Mouse (Mus musculus) frontal cortex, postnatal 10 days (tissue): ENCODE measurements around the gene Als2cr12.
"Not testable (repeated sequence)": the region's sequence is repeated elsewhere in the genome, so short reads cannot be mapped to it uniquely, and the experiment has no call there.

Experiments
- DNase-seq, 2 experiments: peaks; one replicate each; pipeline ENCODE4 v3.0.0; 2022; ENCODE audit warnings: low spot score in 2 of 2, mixed read lengths in 1 of 2

Als2cr12 gene

DNA sequence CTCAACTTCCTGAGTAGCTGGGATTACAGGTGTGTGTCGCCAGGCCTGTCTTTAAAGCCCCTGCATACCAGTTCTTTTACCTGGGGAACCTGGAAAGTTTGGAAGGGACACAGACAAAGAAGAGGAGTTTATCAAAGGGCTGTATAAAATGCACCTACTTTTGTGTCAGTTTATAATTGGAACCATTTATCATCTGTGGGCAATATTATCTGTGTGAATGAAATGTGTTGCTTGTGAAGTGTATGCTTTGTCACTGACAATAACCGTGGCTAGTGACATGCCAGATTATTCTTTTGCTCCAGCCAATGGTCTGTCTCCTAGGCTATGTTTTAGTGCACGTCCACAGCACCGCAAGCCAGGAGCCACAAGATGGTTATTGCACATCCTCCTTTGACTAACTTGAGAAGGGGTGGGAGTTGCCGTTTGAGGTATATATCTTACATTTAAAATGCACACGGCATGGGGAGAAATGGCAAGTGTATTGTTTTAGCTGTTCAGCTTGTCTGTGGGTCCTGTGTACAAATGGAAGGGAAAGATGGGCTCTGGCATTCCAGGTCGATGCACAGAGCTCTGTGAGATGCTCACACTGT lies 23.7 kb upstream of the Als2cr12 start:
- no peak for DNase-seq

DNA sequence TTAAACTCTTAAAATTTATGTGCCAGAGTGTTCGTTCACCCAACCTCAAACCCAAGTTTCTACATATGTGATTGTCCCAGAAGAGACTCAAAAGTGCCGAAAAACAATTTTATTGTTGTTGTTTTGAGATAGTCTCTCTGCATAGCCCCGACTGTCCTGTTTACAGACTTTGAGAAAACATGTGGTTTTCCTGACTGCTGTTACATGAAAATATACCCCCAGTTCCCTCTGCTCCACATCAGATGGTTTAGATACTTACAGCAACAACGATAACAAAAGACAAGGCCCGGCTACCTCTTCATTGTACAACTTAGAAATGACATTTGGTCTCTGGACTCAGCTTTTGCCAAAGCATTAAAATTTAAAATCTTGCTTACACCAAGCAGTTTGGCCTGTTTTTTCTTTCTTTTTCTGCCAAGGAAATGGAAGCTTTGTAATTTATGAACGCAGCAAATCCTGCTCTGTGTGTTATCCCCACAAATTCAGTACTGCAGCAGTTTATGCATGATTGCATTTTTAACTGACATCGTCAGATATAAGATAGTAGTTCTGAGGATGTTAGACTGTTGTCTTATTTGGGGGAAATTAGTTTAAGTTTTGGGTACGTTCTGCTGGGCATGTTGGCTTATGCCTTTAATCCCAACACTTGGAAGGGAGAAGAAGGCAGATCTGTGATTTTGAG lies 21.9 kb upstream of the Als2cr12 start:
- no peak for DNase-seq

DNA sequence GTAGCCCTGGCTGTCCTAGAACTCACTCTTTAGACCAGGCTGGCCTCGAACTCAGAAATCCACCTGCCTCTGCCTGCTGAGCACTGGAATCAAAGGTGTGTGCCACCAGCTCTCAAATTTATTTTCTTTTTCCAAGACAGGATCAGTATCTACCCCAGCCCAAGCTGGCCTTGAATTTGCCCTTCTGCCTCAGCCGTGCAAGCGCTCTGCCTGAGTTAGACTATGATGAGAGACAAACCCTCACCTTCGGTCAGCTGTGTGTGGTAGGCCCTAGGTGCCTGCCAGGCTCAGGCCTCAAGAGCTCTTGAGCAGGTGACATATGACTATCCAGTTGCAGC lies 21.1 kb upstream of the Als2cr12 start:
- no peak for DNase-seq

DNA sequence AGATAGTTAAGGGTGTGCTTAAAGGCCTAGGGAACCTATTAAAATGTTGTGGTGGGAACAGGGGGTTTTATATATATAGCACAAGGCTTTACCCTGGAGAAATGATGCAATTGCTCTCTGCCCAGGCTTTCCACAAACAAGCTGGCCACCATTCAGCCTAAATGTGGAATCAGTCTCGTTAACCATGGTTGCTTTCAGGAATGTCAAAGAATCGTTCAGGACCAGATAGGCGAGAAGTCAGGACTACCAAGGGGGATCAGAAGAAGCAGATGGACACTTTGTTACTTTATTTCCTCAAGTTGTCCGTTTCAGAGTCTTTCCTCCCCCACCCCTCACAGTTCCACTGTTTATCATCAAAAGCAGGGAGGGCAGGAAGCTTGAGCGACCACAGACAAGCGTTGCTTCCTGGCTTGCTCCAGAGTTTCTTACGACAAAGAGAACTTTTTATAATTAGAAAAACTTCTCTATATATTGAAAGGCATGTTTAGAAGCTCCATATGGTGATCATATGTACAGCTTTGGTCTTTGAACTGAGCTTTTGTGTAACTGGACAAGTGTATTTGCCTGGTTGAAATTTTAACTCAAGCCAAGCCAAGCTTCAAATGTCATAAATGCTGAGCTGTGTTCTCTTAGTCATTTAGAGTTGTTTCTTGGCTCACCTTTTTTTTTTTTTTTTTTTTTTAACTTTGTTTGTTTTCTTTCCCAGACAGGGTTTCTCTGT lies 20.5 kb upstream of the Als2cr12 start:
- no peak for DNase-seq

DNA sequence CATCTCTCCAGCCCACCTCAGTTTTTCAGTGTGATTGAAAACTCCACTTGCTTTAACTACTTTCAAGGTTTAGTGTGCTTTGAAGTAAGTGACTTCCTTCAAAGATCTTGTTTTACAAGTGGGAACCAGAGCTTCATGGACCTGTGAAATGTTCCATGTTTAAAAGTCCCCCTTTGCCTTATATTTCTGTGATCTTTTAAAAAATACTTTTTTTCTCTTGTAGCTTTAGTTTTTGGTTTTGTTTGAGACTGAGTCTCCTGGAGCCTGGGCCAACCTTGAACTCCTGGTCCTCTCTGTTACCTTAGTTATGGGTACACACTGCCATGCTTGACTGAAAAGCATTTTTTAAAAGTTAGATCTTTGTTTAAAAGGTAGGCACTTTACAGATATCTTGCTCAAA lies 19.7 kb upstream of the Als2cr12 start:
- no peak for DNase-seq

DNA sequence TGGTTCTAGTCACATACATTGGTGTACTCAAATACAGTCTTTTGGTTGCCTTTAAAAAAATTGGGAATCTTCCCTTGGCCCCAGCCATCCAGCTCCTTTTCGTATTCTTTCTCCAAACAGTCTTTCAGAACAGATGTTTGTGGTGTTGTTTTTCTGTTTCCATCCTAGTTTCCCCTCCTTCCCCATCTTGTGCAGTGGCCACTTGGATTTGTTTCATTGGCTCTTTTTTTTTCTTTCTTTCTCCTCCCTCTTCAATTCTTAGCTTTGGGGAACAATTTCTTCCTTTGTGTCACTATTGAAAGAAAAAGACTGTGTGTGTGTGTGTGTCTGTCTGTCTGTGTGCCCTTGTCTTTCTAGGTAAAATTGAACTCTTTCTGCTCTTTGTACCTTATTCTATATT lies 18.6 kb upstream of the Als2cr12 start:
- DNase-seq, result no peak

DNA sequence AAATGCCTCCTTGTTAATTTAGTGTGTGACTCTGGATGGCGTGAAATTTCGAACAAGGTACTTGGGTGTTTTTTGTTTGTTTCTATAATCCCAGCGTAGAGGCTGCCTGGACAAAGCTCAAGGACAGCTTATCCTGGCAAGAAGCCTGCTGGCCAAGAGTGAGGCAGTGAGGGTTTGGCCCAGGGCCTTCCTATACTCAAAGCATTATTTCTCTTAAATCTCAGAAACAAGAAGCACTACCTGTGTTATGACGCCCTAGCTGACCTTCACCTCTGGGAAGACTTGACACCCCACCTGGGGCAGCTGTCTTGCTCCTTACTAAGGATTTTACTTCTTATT lies 18.1 kb upstream of the Als2cr12 start:
- no peak for DNase-seq

DNA sequence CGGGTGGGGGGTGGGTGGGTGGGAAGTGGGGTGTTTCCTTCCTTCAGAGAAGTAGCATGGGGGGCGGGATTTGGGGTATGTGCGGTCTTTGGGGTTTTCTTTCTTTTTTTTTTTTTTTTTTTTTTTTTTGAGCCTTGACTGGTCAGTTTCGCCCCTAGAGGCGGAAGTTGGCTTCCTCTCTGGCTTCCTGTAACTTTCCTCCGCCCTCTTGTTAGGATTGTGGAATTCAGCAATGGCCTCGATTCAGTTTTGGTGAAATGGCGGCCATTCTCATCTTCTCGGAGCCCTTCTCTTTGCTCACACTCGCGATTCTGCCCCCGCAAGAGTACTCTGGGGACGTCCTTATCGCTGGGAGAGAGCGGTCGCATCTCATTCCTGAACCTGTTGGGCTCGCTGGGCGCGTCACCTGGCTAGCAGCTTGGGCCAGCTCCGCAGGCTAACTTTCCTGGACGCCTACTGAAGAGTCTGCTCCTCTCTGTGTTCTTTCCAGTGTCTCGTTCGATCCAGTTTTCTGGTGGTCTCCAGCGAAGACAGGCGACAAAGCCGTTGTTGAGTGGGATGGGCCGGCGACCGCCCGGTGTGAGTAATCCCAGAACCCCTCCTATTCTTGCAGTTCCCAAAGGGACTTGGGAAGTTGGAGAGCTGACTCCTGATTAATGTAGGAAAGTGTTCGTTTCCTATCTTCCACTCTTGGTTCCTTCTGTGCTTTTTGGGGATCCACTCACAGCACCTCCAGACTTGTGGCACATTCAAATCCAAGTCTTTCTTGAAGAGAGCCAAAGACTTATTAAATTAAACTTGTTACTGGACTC lies 17.5 kb upstream of the Als2cr12 start:
- DNase-seq, result peak in 1 of 2 experiments; percentile 36

DNA sequence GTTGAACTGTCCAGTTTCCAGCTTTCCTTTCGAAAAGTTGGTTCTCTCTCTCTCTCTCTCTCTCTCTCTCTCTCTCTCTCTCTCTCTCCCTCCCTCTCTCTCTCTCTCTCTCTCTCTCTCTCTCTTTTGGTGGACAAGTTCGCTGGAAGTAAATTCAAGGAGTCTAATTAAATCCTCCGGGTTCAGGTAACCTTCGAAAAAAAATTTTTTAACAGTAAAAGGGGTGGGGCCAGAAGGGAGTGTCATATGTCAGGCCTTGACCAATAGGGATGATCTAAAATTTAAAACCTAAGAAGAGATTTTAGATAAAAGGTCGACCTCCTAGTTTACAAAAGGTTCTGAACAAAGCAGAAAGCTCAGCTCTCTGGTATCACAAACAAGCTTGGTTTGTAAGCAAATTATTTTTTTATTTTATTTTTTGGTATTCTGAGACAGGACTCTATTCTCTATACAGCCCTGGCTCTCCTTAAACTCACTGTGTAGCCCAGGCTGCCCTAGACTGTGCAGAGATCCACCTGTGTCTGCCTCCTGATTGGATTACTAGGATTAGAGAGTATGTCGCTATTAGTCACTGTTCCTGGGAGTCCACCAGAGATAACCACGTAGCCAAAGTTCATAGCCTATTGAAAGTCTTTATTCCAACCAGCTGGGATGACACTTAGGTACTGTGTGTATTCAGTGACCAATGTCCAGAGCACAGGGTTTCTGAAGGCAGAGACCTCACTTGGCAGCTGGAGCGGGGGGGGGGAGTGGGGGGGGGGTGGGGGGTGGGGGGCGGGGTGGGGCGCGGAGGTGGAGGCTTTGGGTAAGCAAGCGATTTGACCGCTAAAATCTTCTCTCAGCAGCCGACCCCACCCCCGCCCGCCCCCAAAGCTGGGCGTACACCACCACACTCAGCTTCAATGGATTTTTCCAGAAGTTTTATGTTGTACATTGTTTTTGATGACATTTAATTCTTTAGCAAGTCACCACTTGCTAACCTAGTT lies 16.6 kb upstream of the Als2cr12 start:
- DNase-seq, result no peak

DNA sequence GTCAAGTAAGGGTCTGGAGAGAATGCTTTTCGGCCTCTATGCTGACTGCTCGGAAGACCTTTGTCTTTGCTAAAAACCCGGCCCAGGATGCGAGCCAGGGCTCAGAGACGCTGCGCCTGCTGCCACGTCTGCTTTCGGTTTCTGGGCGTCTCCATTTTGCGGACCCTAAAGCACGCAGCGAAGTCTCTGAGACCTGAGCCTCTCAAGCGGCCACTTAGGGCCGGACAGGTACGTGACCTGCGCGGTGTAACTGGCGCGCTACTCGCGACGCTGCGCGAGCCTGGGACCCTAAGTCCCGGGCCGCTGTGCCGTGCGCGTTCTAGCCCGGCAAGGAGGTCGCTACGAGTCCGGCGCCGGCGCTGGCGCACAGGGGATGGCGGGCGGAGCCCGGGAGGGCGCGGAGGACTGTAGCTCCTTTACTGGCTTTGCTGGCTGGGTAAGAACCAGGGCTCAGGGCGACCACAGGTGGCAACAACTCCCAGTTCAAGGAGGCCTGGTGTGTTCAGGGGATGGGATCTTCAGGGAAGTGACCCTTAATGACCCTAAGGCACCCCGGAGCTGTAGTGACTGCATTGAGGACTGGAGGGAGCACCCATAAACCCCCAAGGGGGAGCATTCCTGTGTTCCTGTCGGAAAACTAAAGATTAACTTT lies 15.7 kb upstream of the Als2cr12 start, which contains the start of gene Cflar:
Gene Cflar, plus strand, starts transcription at position 144 of the 652 bp plus-strand sequence.
- peak in 1 of 2 experiments; percentile 52 for DNase-seq

DNA sequence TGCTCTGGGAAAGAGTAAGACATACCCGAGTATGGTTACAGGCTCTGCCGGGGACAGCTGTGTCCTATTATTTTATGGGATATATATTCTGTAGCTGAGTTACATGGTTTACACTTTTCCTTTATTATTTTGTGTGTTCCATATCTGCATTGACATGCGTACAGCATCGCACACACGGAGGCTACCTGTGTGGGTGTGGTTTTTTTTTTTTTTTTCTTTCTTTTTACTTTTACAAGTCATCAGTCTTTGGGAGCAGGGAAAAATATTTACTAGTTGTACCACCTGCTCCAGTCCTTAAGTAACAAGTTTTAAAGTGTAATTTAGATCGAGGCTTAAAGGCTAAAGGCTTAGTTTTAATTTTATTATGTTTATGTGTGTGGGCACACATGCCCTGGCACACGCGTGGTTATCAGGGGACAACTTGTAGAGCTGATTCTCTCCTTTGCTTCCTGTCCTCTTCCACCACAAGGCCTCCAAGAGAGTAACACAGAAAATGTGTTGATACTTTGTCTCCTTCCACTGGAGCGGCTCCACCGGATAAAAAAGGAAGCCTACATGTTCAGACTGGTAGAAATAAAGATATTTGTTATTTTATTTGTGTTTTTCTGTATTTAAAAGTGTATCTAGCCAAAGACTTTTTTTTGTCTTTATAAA lies 15.0 kb upstream of the Als2cr12 start:
- DNase-seq, result no peak

DNA sequence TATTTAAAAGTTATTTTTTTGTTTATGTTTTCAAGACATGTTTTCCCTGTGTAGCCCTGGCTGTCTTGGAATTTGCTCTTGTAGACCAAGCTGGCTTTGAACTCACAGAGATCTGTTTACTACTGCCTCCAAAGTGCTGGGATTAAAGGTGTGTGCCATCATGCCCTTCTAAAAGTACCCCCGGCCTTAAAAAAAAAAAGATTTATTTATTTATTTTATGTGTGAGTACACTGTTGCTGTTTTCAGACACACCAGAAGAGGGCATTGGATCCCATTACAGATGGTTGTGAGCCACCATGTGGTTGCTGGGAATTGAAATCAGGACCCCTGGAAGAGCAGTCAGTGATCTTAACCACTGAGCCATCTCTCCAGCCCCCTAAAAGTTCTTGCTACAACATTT lies 14.3 kb upstream of the Als2cr12 start:
- not testable (repeated sequence) for DNase-seq

DNA sequence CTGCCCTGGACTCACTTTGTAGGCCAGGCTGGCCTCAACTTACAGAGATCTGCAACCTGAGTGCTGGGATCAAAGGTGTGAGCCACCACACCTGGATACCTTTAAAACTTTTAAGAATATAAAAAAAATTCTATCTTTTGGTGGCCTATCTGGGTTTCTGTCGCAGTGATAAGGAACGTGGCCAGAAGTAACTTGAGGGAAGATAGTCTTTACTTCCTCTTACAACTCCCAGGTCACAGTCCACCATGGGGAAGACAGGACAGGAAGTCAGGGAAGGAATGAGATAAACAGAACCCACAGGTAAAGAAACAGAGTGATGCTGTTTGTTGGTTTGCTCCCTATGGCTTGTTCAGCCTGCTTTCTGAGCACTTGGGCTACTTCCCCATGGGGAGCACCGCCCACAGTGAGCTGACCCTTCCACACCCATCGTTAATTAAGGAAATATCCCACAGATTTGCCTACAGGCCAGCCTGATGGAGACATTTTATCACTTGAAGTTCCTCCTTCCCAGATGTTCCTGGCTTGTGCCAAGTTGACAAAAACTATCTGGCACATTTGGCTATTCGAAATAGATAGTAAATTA lies 4.9 kb upstream of the Als2cr12 start:
- not testable (repeated sequence) for DNase-seq

DNA sequence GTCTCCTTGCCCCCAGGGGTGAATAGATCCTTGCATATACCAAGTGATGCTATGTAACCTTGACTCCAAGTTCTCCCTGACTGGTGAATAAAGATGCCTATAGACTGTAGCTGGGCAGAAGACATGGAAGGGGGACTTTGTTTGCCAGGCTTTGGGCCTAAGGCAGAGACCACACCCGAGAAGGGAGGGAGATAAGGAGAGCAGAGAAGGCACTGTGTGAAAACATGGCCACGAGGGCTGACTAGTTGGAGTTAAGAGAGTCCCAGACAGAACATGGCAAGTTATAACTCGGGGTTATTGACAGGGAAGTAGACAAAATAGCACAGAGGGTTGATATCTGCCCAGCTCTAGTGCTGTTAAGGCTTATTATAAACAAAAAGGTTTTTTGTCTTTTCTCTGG lies 4.2 kb upstream of the Als2cr12 start:
- no peak for DNase-seq

DNA sequence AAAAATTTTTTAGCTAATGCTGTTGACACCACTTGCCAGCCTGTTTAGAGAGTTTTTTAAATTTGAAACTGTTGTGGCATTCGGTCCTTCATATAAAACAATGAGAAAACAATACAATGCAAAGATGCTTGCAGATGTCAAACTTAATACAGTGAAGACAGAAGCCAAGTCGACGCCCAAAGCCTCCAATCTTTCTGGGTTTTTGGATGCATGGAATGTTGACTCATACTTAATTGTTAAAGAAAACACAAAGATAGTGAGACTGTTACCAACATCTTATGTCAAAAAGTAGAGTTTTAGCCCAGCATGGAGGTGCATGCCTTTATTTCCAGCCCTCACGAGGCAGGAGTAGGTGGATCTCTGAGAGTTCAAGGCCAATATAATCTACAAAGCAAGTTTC lies 3.0 kb upstream of the Als2cr12 start:
- DNase-seq, result no peak

DNA sequence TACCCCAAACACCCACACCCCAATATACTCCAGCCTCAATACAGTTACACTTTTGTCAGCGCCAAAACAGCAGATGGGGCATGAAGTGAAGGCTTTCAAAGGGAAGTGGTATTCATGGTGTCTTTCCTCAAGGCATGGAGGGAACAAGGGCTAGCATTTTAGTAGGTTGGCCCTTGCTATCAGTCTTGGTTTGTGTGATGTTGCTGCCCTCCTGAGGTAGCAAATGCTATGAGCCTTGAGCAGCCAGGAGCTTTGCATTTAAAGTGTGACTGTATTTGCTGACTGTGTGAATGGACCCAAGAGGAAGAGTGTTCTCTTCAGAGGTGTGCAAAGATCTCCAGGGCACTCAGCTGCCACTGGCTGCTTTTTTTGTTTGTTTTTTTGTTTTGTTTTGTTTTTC lies 1.8 kb upstream of the Als2cr12 start:
- DNase-seq, result peak in 1 of 2 experiments; percentile 32

DNA sequence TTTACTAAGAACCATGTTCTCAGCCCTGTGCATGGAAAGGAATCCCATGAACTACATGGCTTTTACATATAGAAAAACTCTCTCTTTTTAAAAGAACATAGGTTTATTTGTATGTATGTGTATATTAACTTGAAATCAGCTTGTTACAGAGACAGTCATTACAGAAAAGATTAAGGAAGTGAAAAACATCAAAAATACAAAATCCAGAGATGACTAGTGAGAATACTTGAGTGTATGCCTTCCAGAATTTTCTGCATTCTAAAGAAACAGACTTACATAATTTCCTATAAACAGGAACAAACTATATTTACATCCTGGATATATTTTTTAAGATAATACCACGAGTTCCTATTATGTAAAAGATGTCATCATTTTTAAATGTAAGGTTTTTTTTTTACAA lies 2.1 kb downstream of the Als2cr12 start:
- DNase-seq, result no peak

DNA sequence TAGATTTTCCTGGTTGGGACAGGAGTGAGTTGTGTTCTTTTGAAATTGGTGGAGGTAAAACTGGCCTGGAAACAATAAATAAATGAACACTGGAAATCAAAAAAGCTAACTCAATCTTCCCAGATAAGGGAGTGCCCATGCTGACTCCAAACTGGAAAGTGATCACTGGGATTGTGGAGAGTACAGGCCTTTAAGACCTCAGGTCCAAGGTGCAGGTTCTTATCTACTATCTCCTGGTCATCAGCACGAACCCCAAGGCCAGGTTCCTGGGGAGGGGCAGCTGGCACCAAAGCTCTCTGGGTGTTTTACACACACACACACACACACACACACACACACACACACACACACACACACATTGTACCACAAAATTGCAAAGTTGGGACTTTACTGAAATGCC lies 4.1 kb downstream of the Als2cr12 start:
- DNase-seq, result not testable (repeated sequence)

DNA sequence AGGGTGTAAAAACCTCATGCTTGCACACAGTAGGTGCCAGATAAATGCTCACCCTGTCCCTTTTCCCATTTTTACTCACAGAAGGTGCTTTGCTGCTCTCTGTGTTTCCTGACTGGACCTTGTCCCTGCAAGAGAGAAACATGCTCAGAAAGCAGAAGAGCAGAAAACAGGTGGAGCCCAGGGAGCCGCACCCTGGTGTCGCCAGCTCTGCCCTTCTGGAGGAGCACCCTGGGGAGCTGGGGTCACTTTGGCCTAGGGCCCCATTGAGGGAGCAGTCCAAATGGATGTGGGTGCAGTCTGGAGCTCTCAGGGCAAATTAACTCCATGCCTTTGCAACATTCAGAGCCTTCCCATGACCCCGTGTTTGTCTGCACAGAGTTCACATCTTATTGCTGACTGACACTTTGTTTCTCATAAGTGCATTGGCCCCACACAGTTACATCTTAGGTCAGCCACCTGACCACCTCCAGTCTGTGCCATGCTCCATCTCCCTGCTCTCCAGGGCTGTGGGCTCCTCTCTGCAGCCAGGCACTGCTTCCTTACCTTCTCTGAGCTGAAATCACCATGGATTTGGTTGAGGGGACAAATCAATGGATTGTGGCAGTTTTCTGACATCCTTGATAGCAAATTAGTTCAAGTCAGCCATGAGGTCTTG lies 4.8 kb downstream of the Als2cr12 start:
- DNase-seq, result not testable (repeated sequence)
